Mouse (Mus musculus) liver, postnatal 0 days (tissue): ENCODE results near the gene Ppm1l. TPM values are rescaled to one million over a fixed set of nuclear protein-coding genes. Genes with fewer than 3 reads are reported as not detected.

Experiments used
- ATAC-seq: fragments of 200-750 bp; cut with Nextera tagmentation; 2 replicates; pipeline ENCODE4 v1.8.0; 2017; ENCODE audit warnings: mild to moderate bottlenecking, moderate library complexity
- DNase-seq: peaks from one replicate; pipeline ENCODE4 v3.0.0-alpha.2; 2016
- H3K27ac ChIP-seq: fragments of 300-500 bp; sonication (generic); 2 replicates; pipeline ENCODE4 v1.5.1; 2014; ENCODE audit warnings: antibody characterized with exemption, moderate library complexity, mild to moderate bottlenecking, low read depth
- H3K27me3 ChIP-seq: fragments of 300-500 bp; sonication (generic); 2 replicates; pipeline ENCODE4 v1.6.1; 2014; ENCODE audit warnings: low read length, control low read depth, mixed read lengths; ENCODE audit not compliant: insufficient read depth
- H3K36me3 ChIP-seq: fragments of 300-500 bp; sonication (generic); replicated peaks from 2 replicates; pipeline ENCODE4 v1.6.1; 2014; ENCODE audit warnings: mild to moderate bottlenecking, control low read depth, low read length, moderate library complexity, mixed read lengths; ENCODE audit not compliant: insufficient read depth
- H3K4me1 ChIP-seq: fragments of 300-500 bp; sonication (generic); 2 replicates; pipeline ENCODE4 v1.6.1; 2014; ENCODE audit warnings: antibody characterized with exemption, mild to moderate bottlenecking, control low read depth; ENCODE audit not compliant: insufficient read depth
- H3K4me2 ChIP-seq: fragments of 300-500 bp; sonication (generic); 2 replicates; pipeline ENCODE4 v1.6.1; 2014; ENCODE audit warnings: low read depth, mild to moderate bottlenecking, low read length, moderate library complexity, mixed read lengths
- H3K4me3 ChIP-seq: fragments of 300-500 bp; sonication (generic); 2 replicates; pipeline ENCODE4 v1.5.1; 2014; ENCODE audit warnings: low read depth, low read length
- H3K9ac ChIP-seq: fragments of 300-500 bp; sonication (generic); replicated peaks from 2 replicates; pipeline ENCODE4 v1.6.1; 2014; ENCODE audit warnings: mild to moderate bottlenecking, moderate library complexity
- H3K9me3 ChIP-seq: fragments of 300-500 bp; sonication (generic); 2 replicates; pipeline ENCODE4 v1.6.1; 2016; ENCODE audit warnings: mild to moderate bottlenecking, control low read depth, low read length, mixed read lengths
- CTCF ChIP-seq: sonication (generic); IDR thresholded peaks from 2 replicates; pipeline ENCODE4 v1.5.1; 2016; ENCODE audit warnings: antibody characterized with exemption, low read depth
- EP300 ChIP-seq: IDR thresholded peaks from 2 replicates; pipeline ENCODE4 v1.6.1; 2016; ENCODE audit warnings: antibody characterized with exemption, low read depth, mild to moderate bottlenecking
- WGBS: fragments of 180-500 bp; shearing (Covaris S2); extraction: QIAGEN DNeasy Blood & Tissue Kit; methylation state at CpG from one replicate; pipeline ENCODE4 v1.1.7; 2014; ENCODE audit not compliant: insufficient replicate concordance; 5-methylcytosine and 5-hydroxymethylcytosine counted together
- polyA plus RNA-seq: library from polyadenylated mRNA; unstranded; fragments of >200 nt; fragmentation: Nextera tagmentation; extraction: Ambion mirVana; gene quantifications from 2 replicates; pipeline ENCODE4 v1.2.1, GENCODE M21; 2015

Gene Ppm1l
- polyA plus RNA-seq, 1 experiment from 2014 or later = 2.8 TPM

- H3K4me2 ChIP-seq = no peak overlapping the region
- 78% methylated on average over 4 of the region's 4 CpGs for WGBS
- DNase-seq (no peak), ATAC-seq (no peak)
- TF ChIP-seq EP300 (no peak), CTCF (no peak)
- no peaks in the 10 kb centered on the region for H3K27me3 ChIP-seq
- no peaks in the 10 kb centered on the region for H3K36me3 ChIP-seq
- H3K27ac ChIP-seq = no peak overlapping the region
- no peak overlapping the region for H3K4me3 ChIP-seq
- no peaks in the 10 kb centered on the region for H3K4me1 ChIP-seq
- no peaks in the 10 kb centered on the region for H3K9me3 ChIP-seq
- no peak overlapping the region for H3K9ac ChIP-seq
These were observed 216.0 kb downstream of the Ppm1l start for GRCm38 (mm10) chr3:69532687-69533086.

- no peak overlapping the region for H3K4me3 ChIP-seq
- WGBS = 91% methylated on average over 10 of the region's 10 CpGs
- H3K27ac ChIP-seq = no peak overlapping the region
- no peak overlapping the region for H3K4me2 ChIP-seq
- TF ChIP-seq CTCF (no peak), EP300 (no peak)
- H3K9ac ChIP-seq = no peak overlapping the region
- H3K36me3 ChIP-seq = no peaks in the 10 kb centered on the region
- H3K4me1 ChIP-seq = no peaks in the 10 kb centered on the region
- ATAC-seq = no peak
- DNase-seq = no peak
- H3K9me3 ChIP-seq = no peaks in the 10 kb centered on the region
- no peaks in the 10 kb centered on the region for H3K27me3 ChIP-seq
These were observed 218.8 kb downstream of the Ppm1l start for GRCm38 (mm10) chr3:69535486-69535885.

GRCm38 (mm10) chr3:69535941-69536647, 219.4 kb downstream of the Ppm1l start:
- no peak for ATAC-seq
- H3K4me3 ChIP-seq = no peak overlapping the region
- no peak overlapping the region for H3K9ac ChIP-seq
- H3K9me3 ChIP-seq = no peaks in the 10 kb centered on the region
- TF ChIP-seq EP300 (no peak), CTCF (no peak)
- DNase-seq = no peak
- no peaks in the 10 kb centered on the region for H3K4me1 ChIP-seq
- H3K4me2 ChIP-seq = no peak overlapping the region
- WGBS = 82% methylated on average over 25 of the region's 25 CpGs
- H3K27me3 ChIP-seq = no peaks in the 10 kb centered on the region
- no peak overlapping the region for H3K27ac ChIP-seq
- no peaks in the 10 kb centered on the region for H3K36me3 ChIP-seq

GRCm38 (mm10) chr3:69542962-69543361, 226.3 kb downstream of the Ppm1l start:
- 82% methylated on average over 8 of the region's 8 CpGs for WGBS
- no peaks in the 10 kb centered on the region for H3K9me3 ChIP-seq
- no peaks in the 10 kb centered on the region for H3K27me3 ChIP-seq
- ATAC-seq (peak; percentile 77), DNase-seq (no peak)
- H3K4me3 ChIP-seq = no peak overlapping the region
- TF ChIP-seq CTCF (no peak), EP300 (no peak)
- no peak overlapping the region for H3K4me2 ChIP-seq
- no peaks in the 10 kb centered on the region for H3K4me1 ChIP-seq
- H3K9ac ChIP-seq = no peak overlapping the region
- H3K36me3 ChIP-seq = no peaks in the 10 kb centered on the region
- H3K27ac ChIP-seq = no peak overlapping the region

GRCm38 (mm10) chr3:69543730-69544129, 227.1 kb downstream of the Ppm1l start:
- ATAC-seq = peak; percentile 68

GRCm38 (mm10) chr3:69545017-69545416, 228.4 kb downstream of the Ppm1l start:
- no peak overlapping the region for H3K4me3 ChIP-seq
- H3K4me2 ChIP-seq = no peak overlapping the region
- H3K36me3 ChIP-seq = no peaks in the 10 kb centered on the region
- H3K9me3 ChIP-seq = no peaks in the 10 kb centered on the region
- H3K4me1 ChIP-seq = no peaks in the 10 kb centered on the region
- 79% methylated on average over 5 of the region's 5 CpGs for WGBS
- DNase-seq (no peak), ATAC-seq (no peak)
- TF ChIP-seq CTCF (no peak), EP300 (no peak)
- H3K27ac ChIP-seq = no peak overlapping the region
- H3K9ac ChIP-seq = no peak overlapping the region
- H3K27me3 ChIP-seq = no peaks in the 10 kb centered on the region

More at GRCm38 (mm10) chr3:69543730-69544129, 227.1 kb downstream of the Ppm1l start:
- Histone ChIP-seq H3K9me3 (no peaks in the 10 kb centered on the region), H3K27ac (no peak overlapping the region), H3K27me3 (no peaks in the 10 kb centered on the region), H3K4me1 (no peaks in the 10 kb centered on the region), H3K4me3 (no peak overlapping the region), H3K4me2 (no peak overlapping the region), H3K9ac (no peak overlapping the region), H3K36me3 (no peaks in the 10 kb centered on the region)
- no peak for DNase-seq
- TF ChIP-seq CTCF = no peak
- no peak for TF ChIP-seq EP300
- 84% methylated on average over 1 of the region's 1 CpGs for WGBS
